Mouse (Mus musculus): ENCODE data around the gene Cdk5rap3. TPM values are rescaled to one million over a fixed set of nuclear protein-coding genes. Genes with fewer than 3 reads are reported as not detected.

The Cdk5rap3 gene
- total and polyA plus RNA-seq, 3 experiments: 45.2 to 55.4 TPM; not detected in 1

GRCm38 (mm10) chr11:96879359-96879758 is 36.9 kb downstream of the Cdk5rap3 start:
- peaks cover 45 to 60% of the 10 kb centered on the region in 2 experiments for H3K27me3 ChIP-seq (ENCODE audit: control insufficient read depth in 1 of 2, insufficient read depth in 2 of 2, low read length in 2 of 2)
- H3K9ac ChIP-seq (ENCODE audit: control insufficient read depth, low read depth, low read length, poor library complexity, severe bottlenecking): no peak overlapping the region
- no peak overlapping the region for H3K4me3 ChIP-seq (ENCODE audit: control insufficient read depth in 1 of 2, insufficient read depth in 1 of 2, low read depth in 2 of 2, low read length in 2 of 2)
- no peak overlapping the region for H3K27ac ChIP-seq (ENCODE audit: control insufficient read depth, low read depth, low read length)
- H3K36me3 ChIP-seq (ENCODE audit: control insufficient read depth in 1 of 2, insufficient read depth in 2 of 2, low read length in 2 of 2): no peaks in the 10 kb centered on the region; a peak in 1 of 4 replicates
- no peak for DNase-seq (ENCODE audit: low read depth, low spot score)
- no peaks in the 10 kb centered on the region for H3K79me2 ChIP-seq (ENCODE audit: control insufficient read depth, insufficient read depth, low read length, poor library complexity)
- no peaks in the 10 kb centered on the region for H3K9me3 ChIP-seq (replicated peaks; ENCODE audit: insufficient read depth, low read length)
- TF ChIP-seq MAFK (IDR thresholded peaks at IDR 0.05; ENCODE audit: borderline replicate concordance, low read depth, low read length) (no peak), MAZ (IDR thresholded peaks at IDR 0.05; ENCODE audit: low read depth, low read length) (no peak), GATA1 (IDR thresholded peaks at IDR 0.05; ENCODE audit: low read depth, low read length) (no peak), TBP (IDR thresholded peaks at IDR 0.05; ENCODE audit: low read depth, low read length) (no peak), ZC3H11A (IDR thresholded peaks at IDR 0.05; ENCODE audit: low read depth, low read length) (no peak), USF1 (IDR thresholded peaks at IDR 0.05; ENCODE audit: low read depth, low read length) (no peak), NELFE (IDR thresholded peaks at IDR 0.05; ENCODE audit: low read depth, low read length) (no peak), MEF2A (IDR thresholded peaks at IDR 0.05; ENCODE audit: extremely low read depth, insufficient replicate concordance, low read depth, low read length, poor library complexity, severe bottlenecking) (no peak), MYC (IDR thresholded peaks at IDR 0.05; ENCODE audit: low read depth, low read length) (no peak), NRF1 (IDR thresholded peaks at IDR 0.05; ENCODE audit: insufficient read depth, low read depth, low read length, poor library complexity, severe bottlenecking) (no peak), TCF12 (IDR thresholded peaks at IDR 0.05; ENCODE audit: low read depth, low read length) (no peak), USF2 (IDR thresholded peaks at IDR 0.05; ENCODE audit: borderline replicate concordance in 1 of 2, insufficient read depth in 1 of 2, low read depth in 1 of 2, low read length in 2 of 2) (no peak), CTCF (IDR thresholded peaks at IDR 0.05 in 2 of 3, conservative IDR thresholded peaks at IDR 0.05 in 1 of 3; ENCODE audit: control insufficient read depth in 1 of 3, insufficient read depth in 1 of 3, low read depth in 2 of 3, low read length in 3 of 3, poor library complexity in 1 of 3, severe bottlenecking in 1 of 3) (no peak), CHD1 (IDR thresholded peaks at IDR 0.05; ENCODE audit: low read depth, low read length) (no peak), CHD2 (IDR thresholded peaks at IDR 0.05; ENCODE audit: low read length) (no peak), POLR2AphosphoS5 (IDR thresholded peaks at IDR 0.05; ENCODE audit: borderline replicate concordance, low read depth, low read length) (no peak), ZMIZ1 (IDR thresholded peaks at IDR 0.05; ENCODE audit: low read depth, low read length) (no peak), RAD21 (IDR thresholded peaks at IDR 0.05; ENCODE audit: low read depth, low read length) (no peak)
- H3K4me1 ChIP-seq (ENCODE audit: control insufficient read depth in 1 of 2, insufficient read depth in 2 of 2, low read length in 2 of 2): peaks cover 0 to 7% of the 10 kb centered on the region in 2 experiments; a peak in 2 of 4 replicates

- Histone ChIP-seq H3K4me3 (ENCODE audit: control insufficient read depth in 1 of 2, insufficient read depth in 1 of 2, low read depth in 2 of 2, low read length in 2 of 2) (no peak overlapping the region), H3K27me3 (ENCODE audit: control insufficient read depth in 1 of 2, insufficient read depth in 2 of 2, low read length in 2 of 2) (peaks cover 43 to 59% of the 10 kb centered on the region in 2 experiments), H3K36me3 (ENCODE audit: control insufficient read depth in 1 of 2, insufficient read depth in 2 of 2, low read length in 2 of 2) (no peaks in the 10 kb centered on the region; a peak in 1 of 4 replicates), H3K27ac (ENCODE audit: control insufficient read depth, low read depth, low read length) (no peak overlapping the region), H3K4me1 (ENCODE audit: control insufficient read depth in 1 of 2, insufficient read depth in 2 of 2, low read length in 2 of 2) (peaks cover 0 to 7% of the 10 kb centered on the region in 2 experiments; a peak in 2 of 4 replicates), H3K79me2 (ENCODE audit: control insufficient read depth, insufficient read depth, low read length, poor library complexity) (no peaks in the 10 kb centered on the region), H3K9ac (ENCODE audit: control insufficient read depth, low read depth, low read length, poor library complexity, severe bottlenecking) (no peak overlapping the region), H3K9me3 (replicated peaks; ENCODE audit: insufficient read depth, low read length) (no peaks in the 10 kb centered on the region)
- peak; percentile 74 for DNase-seq (ENCODE audit: low read depth, low spot score)
- TF ChIP-seq MEF2A (IDR thresholded peaks at IDR 0.05; ENCODE audit: extremely low read depth, insufficient replicate concordance, low read depth, low read length, poor library complexity, severe bottlenecking) (no peak), EP300 (IDR thresholded peaks at IDR 0.05; ENCODE audit: low read depth in 1 of 2, low read length in 2 of 2) (peak in 1 of 2 experiments; percentile 5; a peak in 1 of 4 replicates), CTCF (IDR thresholded peaks at IDR 0.05 in 2 of 3, conservative IDR thresholded peaks at IDR 0.05 in 1 of 3; ENCODE audit: control insufficient read depth in 1 of 3, insufficient read depth in 1 of 3, low read depth in 2 of 3, low read length in 3 of 3, poor library complexity in 1 of 3, severe bottlenecking in 1 of 3) (no peak), RCOR1 (IDR thresholded peaks at IDR 0.05; ENCODE audit: low read depth, low read length) (peak; percentile 46; the same call in 1 of the 2 replicates), UBTF (IDR thresholded peaks at IDR 0.05; ENCODE audit: borderline replicate concordance, insufficient read depth, low read depth, low read length) (no peak), BHLHE40 (IDR thresholded peaks at IDR 0.05; ENCODE audit: borderline replicate concordance, low read depth, low read length) (no peak), GATA1 (IDR thresholded peaks at IDR 0.05; ENCODE audit: low read depth, low read length) (peak; percentile 84), MAX (IDR thresholded peaks at IDR 0.05; ENCODE audit: low read length) (no peak)
Observed at GRCm38 (mm10) chr11:96878715-96879114, 37.6 kb downstream of the Cdk5rap3 start.
